Mouse (Mus musculus) heart, adult 2 months (tissue): ENCODE measurements at regions not wholly inside any gene's neighbourhood (a gene's known extent, or its start where the extent isn't known, plus 50 kb on each side); places are given as distances from the start of the nearest gene placed in this dataset.
A peak's percentile ranks its signal among the peaks of the same experiment; 100 is the strongest.

Source experiments
- DNase-seq, 2 experiments: peaks; one replicate each; pipeline ENCODE4 v3.0.0; 2021
- H3K27ac ChIP-seq: fragments of 200-600 bp; 2 replicates; pipeline ENCODE4 v1.8.1; 2022
- H3K27me3 ChIP-seq: fragments of 200-500 bp; 2 replicates; pipeline ENCODE4 v1.6.1; 2012; ENCODE audit warnings: mild to moderate bottlenecking, low read length, inconsistent platforms, mixed read lengths; ENCODE audit not compliant: control insufficient read depth, insufficient read depth
- H3K36me3 ChIP-seq: fragments of 200-500 bp; 2 replicates; pipeline ENCODE4 v1.6.1; 2012; ENCODE audit warnings: low read length, inconsistent platforms; ENCODE audit not compliant: control insufficient read depth, insufficient read depth
- H3K4me1 ChIP-seq: fragments of 200-500 bp; 2 replicates; pipeline ENCODE4 v1.6.1; 2011; ENCODE audit warnings: low read length; ENCODE audit not compliant: control insufficient read depth, insufficient read depth
- H3K4me3 ChIP-seq: fragments of 200-600 bp; 2 replicates; pipeline ENCODE4 v1.8.1; 2022
- H3K79me2 ChIP-seq: fragments of 200-500 bp; replicated peaks from 2 replicates; pipeline ENCODE4 v1.6.1; 2012; ENCODE audit warnings: mild to moderate bottlenecking, inconsistent platforms, low read length, moderate library complexity, mixed read lengths; ENCODE audit not compliant: control insufficient read depth, insufficient read depth
- H3K9ac ChIP-seq: fragments of 200-500 bp; 2 replicates; pipeline ENCODE4 v1.6.1; 2012; ENCODE audit warnings: low read depth, mild to moderate bottlenecking, control low read depth, inconsistent platforms, low read length, mixed read lengths
- CTCF ChIP-seq: fragments of 200-600 bp; IDR thresholded peaks from 2 replicates; pipeline ENCODE4 v1.8.1; 2022; ENCODE audit warnings: antibody characterized with exemption, mild to moderate bottlenecking, moderate library complexity
- EP300 ChIP-seq: fragments of 200-500 bp; IDR thresholded peaks from 2 replicates; pipeline ENCODE4 v1.6.1; 2011; ENCODE audit warnings: low read depth, low read length, control low read depth; ENCODE audit not compliant: insufficient read depth
- POLR2A ChIP-seq: fragments of 200-500 bp; IDR thresholded peaks from 2 replicates; pipeline ENCODE4 v1.6.1; 2011; ENCODE audit warnings: mild to moderate bottlenecking, low read depth, low read length, control low read depth; ENCODE audit not compliant: insufficient read depth
- WGBS: fragments of 180-500 bp; shearing (Covaris S2); methylation state at CpG from one replicate; pipeline ENCODE4 v1.1.7; 2018; 5-methylcytosine and 5-hydroxymethylcytosine counted together
- intact Hi-C: fragments of 180-260 bp; cut with DNase I; formaldehyde crosslinking; loops from one replicate; pipeline ENCODE4 v1.15.1; 2025

GRCm38 (mm10) chrX:68954687-68955086 is 61.8 kb upstream of the Gm6812 start:
- Histone ChIP-seq H3K36me3 (no peaks in the 10 kb centered on the region), H3K4me1 (no peaks in the 10 kb centered on the region), H3K9ac (no peak overlapping the region), H3K4me3 (no peak overlapping the region), H3K79me2 (no peaks in the 10 kb centered on the region), H3K27ac (no peak overlapping the region), H3K27me3 (no peaks in the 10 kb centered on the region)
- TF ChIP-seq POLR2A: no peak
- no peak for TF ChIP-seq EP300
- peak; percentile 55 for TF ChIP-seq CTCF
- 18% methylated on average over 1 of the region's 1 CpGs for whole genome bisulfite sequencing
- intact Hi-C loops: no loop called here
- DNase-seq: no peak

GRCm38 (mm10) chrX:68953298-68953697 is 60.4 kb upstream of the Gm6812 start:
- no peaks in the 10 kb centered on the region for H3K27me3 ChIP-seq
- no peaks in the 10 kb centered on the region for H3K4me1 ChIP-seq
- no peak overlapping the region for H3K9ac ChIP-seq
- H3K27ac ChIP-seq: no peak overlapping the region
- intact Hi-C loops: no loop called here
- no peaks in the 10 kb centered on the region for H3K36me3 ChIP-seq
- no peak overlapping the region for H3K4me3 ChIP-seq
- WGBS: 51% methylated on average over 2 of the region's 2 CpGs
- H3K79me2 ChIP-seq: no peaks in the 10 kb centered on the region
- no peak for TF ChIP-seq CTCF
- no peak for TF ChIP-seq POLR2A
- TF ChIP-seq EP300: no peak
- DNase-seq: no peak

- no peaks in the 10 kb centered on the region for H3K79me2 ChIP-seq
- H3K4me1 ChIP-seq: no peaks in the 10 kb centered on the region
- 14% methylated on average over 1 of the region's 1 CpGs for WGBS
- H3K9ac ChIP-seq: no peak overlapping the region
- no peak overlapping the region for H3K27ac ChIP-seq
- no peak overlapping the region for H3K4me3 ChIP-seq
- intact Hi-C loops: loop anchor here (2.0 kb wide), 1 partner anchor 1212 kb away; no protein-coding TSS in a partner anchor
- DNase-seq: no peak
- no peaks in the 10 kb centered on the region for H3K27me3 ChIP-seq
- TF ChIP-seq POLR2A: no peak
- peak; percentile 69 for TF ChIP-seq CTCF
- H3K36me3 ChIP-seq: no peaks in the 10 kb centered on the region
Observed at GRCm38 (mm10) chrX:68950730-68951129, 57.9 kb upstream of the Gm6812 start.

GRCm38 (mm10) chrX:68945741-68946140 is 52.9 kb upstream of the Gm6812 start:
- intact Hi-C loops: no loop called here
- no peaks in the 10 kb centered on the region for H3K79me2 ChIP-seq
- no peaks in the 10 kb centered on the region for H3K27me3 ChIP-seq
- no peak overlapping the region for H3K4me3 ChIP-seq
- no peak overlapping the region for H3K27ac ChIP-seq
- no peak overlapping the region for H3K9ac ChIP-seq
- no peak for DNase-seq
- TF ChIP-seq POLR2A (no peak), CTCF (no peak), EP300 (no peak)
- no peaks in the 10 kb centered on the region for H3K4me1 ChIP-seq
- no peaks in the 10 kb centered on the region for H3K36me3 ChIP-seq
